Mouse (Mus musculus) kidney, postnatal 14 days (tissue): ENCODE measurements around the gene Olfr146.

ENCODE experiments used
- DNase-seq: peaks from one replicate; pipeline ENCODE4 v3.0.0; 2022; ENCODE audit warnings: mixed read lengths

Olfr146 gene

DNA sequence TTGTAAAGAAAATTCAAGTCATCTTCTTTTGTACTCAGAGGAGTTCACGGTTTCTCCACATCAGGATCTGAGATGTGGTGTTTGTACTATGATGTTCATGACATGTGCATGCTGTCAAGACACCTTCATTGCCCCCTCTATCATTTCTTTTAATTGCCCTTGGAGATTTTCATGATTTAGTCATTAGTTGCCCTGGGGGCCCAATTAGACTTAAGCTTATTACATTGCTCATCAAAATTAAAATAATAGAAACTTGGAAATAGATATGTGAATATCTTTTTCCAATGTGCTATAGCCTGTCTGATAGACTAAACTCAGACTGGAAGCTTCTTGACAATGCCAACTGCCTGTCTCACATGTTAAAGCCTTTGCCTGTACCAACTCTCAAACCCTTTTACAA is at the start of gene Olfr146:
Olfr146 (minus strand) TSS at position 101 of the 400 bp plus-strand sequence.
- DNase-seq: no peak

GRCm38 (mm10) chr9:39064851-39065250 is 41.7 kb upstream of the Olfr146 start, which contains the start of gene Olfr937:
Gene Olfr937, minus strand, starts transcription at chr9:39064951.
- no peak for DNase-seq

DNA sequence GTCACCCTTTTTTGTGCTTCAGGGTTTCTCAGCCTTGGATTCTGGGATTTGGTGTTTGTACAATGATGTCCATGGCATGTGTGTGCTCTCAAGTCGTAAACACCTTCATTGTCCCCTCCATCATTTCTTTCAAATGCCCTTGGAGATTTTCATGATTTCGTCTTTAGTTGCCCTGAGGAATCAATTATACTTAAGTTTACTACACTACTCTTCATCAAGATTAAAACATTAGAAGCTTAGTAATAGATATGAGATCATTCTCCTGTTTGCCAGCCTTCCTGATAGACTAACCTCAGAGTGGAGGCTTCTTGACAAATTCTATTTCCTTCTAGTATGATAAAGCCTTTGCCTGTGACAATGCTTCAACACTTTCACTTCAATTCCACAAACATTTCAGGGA is 23.6 kb downstream of the Olfr146 start, which contains the start of gene Olfr935:
Olfr935 (minus strand) TSS at position 101 of the 400 bp plus-strand sequence.
- no peak for DNase-seq

GRCm38 (mm10) chr9:38988215-38988614 is 35.0 kb downstream of the Olfr146 start, which contains the start of gene Olfr934:
Gene Olfr934, minus strand, starts transcription at chr9:38988315.
- DNase-seq: no peak

GRCm38 (mm10) chr9:38972013-38972412 is 51.2 kb downstream of the Olfr146 start, which contains the start of gene Olfr933:
Gene Olfr933, plus strand, starts transcription at chr9:38972313.
- DNase-seq: no peak
